Mouse (Mus musculus) liver, adult 2 months (tissue): Measurements from ENCODE around the gene Parg. TPM values are rescaled to one million over a fixed set of nuclear protein-coding genes. Genes with fewer than 3 reads are reported as not detected.

Experiments
- DNase-seq: peaks from one replicate; pipeline ENCODE4 v3.0.0-alpha.2; 2011; ENCODE audit warnings: low read depth, low spot score; ENCODE audit errors: extremely low read depth
- H3K27ac ChIP-seq: fragments of 200-500 bp; replicated peaks from 2 replicates; pipeline ENCODE4 v1.5.1; 2012; ENCODE audit warnings: low read depth, mild to moderate bottlenecking, control low read depth, inconsistent platforms, low read length; ENCODE audit not compliant: insufficient read depth
- H3K27me3 ChIP-seq: fragments of 200-500 bp; 2 replicates; pipeline ENCODE4 v1.6.1; 2012; ENCODE audit warnings: mild to moderate bottlenecking, moderate library complexity, low read length, inconsistent platforms; ENCODE audit not compliant: control insufficient read depth, insufficient read depth
- H3K36me3 ChIP-seq: fragments of 200-500 bp; 2 replicates; pipeline ENCODE4 v1.6.1; 2012; ENCODE audit warnings: low read length, inconsistent platforms; ENCODE audit not compliant: control insufficient read depth, insufficient read depth
- H3K4me1 ChIP-seq: fragments of 200-500 bp; 2 replicates; pipeline ENCODE4 v1.6.1; 2011; ENCODE audit warnings: low read length; ENCODE audit not compliant: control insufficient read depth, insufficient read depth
- H3K4me3 ChIP-seq: fragments of 200-500 bp; 2 replicates; pipeline ENCODE4 v1.5.1; 2011; ENCODE audit warnings: low read depth, mild to moderate bottlenecking, control low read depth, low read length, moderate library complexity; ENCODE audit not compliant: insufficient read depth
- H3K79me2 ChIP-seq: fragments of 200-500 bp; 2 replicates; pipeline ENCODE4 v1.6.1; 2012; ENCODE audit warnings: inconsistent platforms, mild to moderate bottlenecking, low read length, moderate library complexity; ENCODE audit not compliant: control insufficient read depth, insufficient read depth
- H3K9ac ChIP-seq: fragments of 200-500 bp; 2 replicates; pipeline ENCODE4 v1.6.1; 2012; ENCODE audit warnings: low read depth, mild to moderate bottlenecking, control low read depth, inconsistent platforms, low read length
- CTCF ChIP-seq: fragments of 200-500 bp; IDR thresholded peaks from 2 replicates; pipeline ENCODE4 v1.5.1; 2011; ENCODE audit warnings: low read depth, low read length, control low read depth
- POLR2A ChIP-seq: fragments of 200-500 bp; IDR thresholded peaks from 2 replicates; pipeline ENCODE4 v1.6.1; 2011; ENCODE audit warnings: low read length, control low read depth; ENCODE audit not compliant: insufficient read depth; ENCODE audit errors: extremely low read depth
- WGBS: fragments of 180-500 bp; shearing (Covaris S2); methylation state at CpG from one replicate; pipeline ENCODE4 v1.1.7; 2018; 5-methylcytosine and 5-hydroxymethylcytosine counted together
- polyA plus RNA-seq: library from polyadenylated mRNA; depleted of rRNA; stranded (reverse); fragments of >200 nt; gene quantifications from 2 replicates; pipeline ENCODE4 v1.2.3, GENCODE M21; 2012; rRNA removed
- total RNA-seq: library from RNA; depleted of rRNA; stranded (reverse); fragments of >200 nt; gene quantifications from 2 replicates; pipeline ENCODE4 v1.2.3, GENCODE M21; 2014; rRNA removed

Gene Parg
- total and polyA plus RNA-seq, 2 experiments: 2.8 to 25.1 TPM

DNA sequence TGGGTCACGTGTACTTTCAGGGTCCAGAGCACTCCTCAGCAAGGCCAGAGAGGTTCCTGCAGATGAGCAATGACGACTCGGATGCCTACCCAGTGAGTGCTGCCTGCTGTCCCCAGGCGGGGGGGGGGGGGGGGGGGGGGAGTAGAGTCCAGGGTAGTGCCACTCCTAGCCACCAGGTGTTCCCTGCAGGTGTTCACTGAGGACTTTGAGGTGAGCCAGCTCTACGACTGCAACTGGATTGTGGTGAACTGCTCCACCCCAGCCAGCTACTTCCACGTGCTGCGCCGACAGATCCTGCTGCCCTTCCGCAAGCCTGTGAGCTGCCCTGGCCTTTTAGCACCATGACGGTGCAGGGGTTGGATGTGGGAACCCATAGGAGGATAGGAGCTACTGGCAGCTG lies 142.9 kb downstream of the Parg start:
- Histone ChIP-seq H3K9ac (no peak overlapping the region), H3K79me2 (no peaks in the 10 kb centered on the region), H3K27me3 (no peaks in the 10 kb centered on the region), H3K36me3 (no peaks in the 10 kb centered on the region), H3K27ac (no peak overlapping the region), H3K4me1 (no peaks in the 10 kb centered on the region), H3K4me3 (no peak overlapping the region)
- TF ChIP-seq POLR2A (no peak), CTCF (no peak)
- 82% methylated on average over 10 of the region's 10 CpGs for WGBS
- DNase-seq: no peak

Other genes starting within 250 kb of the Parg start
- gene Galnt15, start 173.0 kb upstream of the Parg start, total RNA-seq: 0.92 and 2.4 TPM in 2 replicates
- gene Galnt15, start 173.0 kb upstream of the Parg start, polyA plus RNA-seq: 0.30 and 0.62 TPM in 2 replicates
- gene Oxnad1, start 116.6 kb upstream of the Parg start, total RNA-seq: 34.0 and 46.1 TPM in 2 replicates
- gene Oxnad1, start 116.6 kb upstream of the Parg start, polyA plus RNA-seq: 27.6 and 30.3 TPM in 2 replicates
- gene Dph3, start 116.2 kb upstream of the Parg start, total RNA-seq: 15.1 and 25.2 TPM in 2 replicates
- gene Dph3, start 116.2 kb upstream of the Parg start, polyA plus RNA-seq: 16.2 and 17.7 TPM in 2 replicates
- gene Msmb, start 59.9 kb upstream of the Parg start, total RNA-seq: not detected in 2 replicates
- not detected in 2 replicates for gene Msmb, start 59.9 kb upstream of the Parg start, polyA plus RNA-seq
- gene Ncoa4, start 42.1 kb upstream of the Parg start, total RNA-seq: 134 and 142 TPM in 2 replicates
- 39.6 and 43.1 TPM in 2 replicates for gene Ncoa4, start 42.1 kb upstream of the Parg start, polyA plus RNA-seq
- 191 and 195 TPM in 2 replicates for gene Timm23, start 51 bp upstream of the Parg start, total RNA-seq
- gene Timm23, start 51 bp upstream of the Parg start, polyA plus RNA-seq: 122 and 156 TPM in 2 replicates
- gene Ogdhl, start 120.1 kb downstream of the Parg start, total RNA-seq: 0.09 and 0.20 TPM in 2 replicates
- 0.05 TPM in 1 of 2 replicates, not detected in the other for gene Ogdhl, start 120.1 kb downstream of the Parg start, polyA plus RNA-seq
- not detected in 2 replicates for gene 1700024G13Rik, start 186.4 kb downstream of the Parg start, total RNA-seq
- not detected in 2 replicates for gene 1700024G13Rik, start 186.4 kb downstream of the Parg start, polyA plus RNA-seq